Mouse (Mus musculus) thymus, adult 2 months (tissue): ENCODE results near the gene Pym1. TPM values are rescaled to one million over a fixed set of nuclear protein-coding genes. Genes with fewer than 3 reads are reported as not detected.
A peak's percentile ranks its signal among the peaks of the same experiment; 100 is the strongest.

ENCODE experiments used
- DNase-seq: peaks from one replicate; pipeline ENCODE4 v3.0.0; 2021
- H3K27ac ChIP-seq: fragments of 200-500 bp; 2 replicates; pipeline ENCODE4 v1.5.1; 2012; ENCODE audit warnings: low read length, control low read depth; ENCODE audit not compliant: control insufficient read depth, insufficient read depth
- H3K27me3 ChIP-seq: fragments of 200-500 bp; 2 replicates; pipeline ENCODE4 v1.6.1; 2012; ENCODE audit warnings: mild to moderate bottlenecking, low read length, moderate library complexity, mixed read lengths; ENCODE audit not compliant: control insufficient read depth, insufficient read depth
- H3K36me3 ChIP-seq: fragments of 200-500 bp; 2 replicates; pipeline ENCODE4 v1.6.1; 2012; ENCODE audit warnings: mild to moderate bottlenecking, low read length, moderate library complexity; ENCODE audit not compliant: control insufficient read depth, insufficient read depth
- H3K4me1 ChIP-seq: fragments of 200-500 bp; replicated peaks from 2 replicates; pipeline ENCODE4 v1.6.1; 2012; ENCODE audit warnings: low read length; ENCODE audit not compliant: control insufficient read depth, insufficient read depth
- H3K4me3 ChIP-seq: fragments of 200-500 bp; 2 replicates; pipeline ENCODE4 v1.5.1; 2012; ENCODE audit warnings: mild to moderate bottlenecking, low read length, control low read depth, moderate library complexity; ENCODE audit not compliant: control insufficient read depth, insufficient read depth
- CTCF ChIP-seq: fragments of 200-500 bp; IDR thresholded peaks from 2 replicates; pipeline ENCODE4 v1.5.1; 2012; ENCODE audit warnings: mild to moderate bottlenecking, control low read depth, low read length, moderate library complexity, borderline replicate concordance; ENCODE audit not compliant: control insufficient read depth, poor library complexity, insufficient read depth; ENCODE audit errors: extremely low read depth
- POLR2A ChIP-seq: fragments of 200-500 bp; IDR thresholded peaks from 2 replicates; pipeline ENCODE4 v1.6.1; 2012; ENCODE audit warnings: mild to moderate bottlenecking, low read length, control low read depth, moderate library complexity; ENCODE audit not compliant: control insufficient read depth, poor library complexity, insufficient read depth; ENCODE audit errors: extremely low read depth
- whole genome bisulfite sequencing: fragments of 180-500 bp; shearing (Covaris S2); methylation state at CpG from one replicate; pipeline ENCODE4 v1.1.7; 2018; 5-methylcytosine and 5-hydroxymethylcytosine counted together
- polyA plus RNA-seq: library from polyadenylated mRNA; depleted of rRNA; stranded (reverse); fragments of >200 nt; gene quantifications from 2 replicates; pipeline ENCODE4 v1.2.3, GENCODE M21; 2012; rRNA removed

Gene Pym1
- polyA plus RNA-seq, 1 experiment: 70.0 TPM

GRCm38 (mm10) chr10:128803771-128804270 lies 56.1 kb downstream of the Pym1 start, which contains the start of gene Dnajc14:
Dnajc14 (plus strand) TSS chr10:128804062.
- no peak for TF ChIP-seq CTCF
- no peak for TF ChIP-seq POLR2A
- Histone ChIP-seq H3K4me1 (peaks cover 28% of the 10 kb centered on the region), H3K36me3 (no peaks in the 10 kb centered on the region), H3K4me3 (peak within 1 kb of the TSS; percentile 80), H3K27ac (peak within 1 kb of the TSS; percentile 79), H3K27me3 (no peaks in the 10 kb centered on the region)
- peak; percentile 28 for DNase-seq
- WGBS: 8% methylated on average over 14 of the region's 14 CpGs

DNA sequence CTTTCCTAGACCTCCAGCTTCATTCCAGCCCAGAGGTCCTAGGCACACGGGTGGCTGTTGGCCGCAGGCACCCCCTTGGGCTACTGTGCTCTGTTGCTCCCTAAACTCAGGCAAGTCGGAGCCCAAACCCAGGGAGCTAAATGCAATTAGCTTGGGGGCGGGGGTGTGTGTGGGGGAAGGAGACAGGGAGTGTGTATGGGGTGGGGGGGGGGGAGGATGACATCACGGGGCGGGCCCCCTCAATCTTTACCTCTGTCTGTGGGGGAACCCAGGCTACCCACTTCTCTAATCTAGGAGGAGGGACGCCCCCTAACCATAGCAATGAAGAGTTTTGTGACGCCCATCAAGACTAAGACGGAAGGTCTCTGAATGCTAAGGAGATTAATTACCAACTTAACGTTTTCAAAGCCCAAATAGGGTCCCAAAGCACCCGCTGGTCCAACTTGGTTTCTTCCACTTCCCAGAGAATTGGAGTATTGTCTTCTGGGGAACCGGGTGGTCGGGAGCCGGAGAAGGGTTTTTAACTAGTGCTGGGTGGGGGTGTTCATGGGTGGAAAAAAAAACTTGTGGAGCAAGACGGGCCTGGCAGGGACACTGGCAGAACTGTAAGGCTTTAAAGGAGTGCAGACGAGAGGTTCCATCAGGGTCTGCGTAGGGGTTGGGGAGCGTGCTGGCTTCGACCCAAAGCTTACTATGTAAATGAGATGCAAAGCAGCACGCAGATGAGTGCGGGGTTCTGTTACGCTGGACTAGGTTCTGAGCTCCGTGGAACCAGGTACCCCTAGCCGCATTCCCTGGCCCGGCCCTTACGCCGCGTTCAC lies 56.8 kb downstream of the Pym1 start, which contains the start of gene Tmem198b:
TSS of gene Tmem198b (minus strand) at position 100 of the 821 bp plus-strand sequence.
- WGBS: under 1% methylated on average over 27 of the region's 28 CpGs

GRCm38 (mm10) chr10:128805092-128806000 lies 57.7 kb downstream of the Pym1 start:
- H3K27me3 ChIP-seq: no peaks in the 10 kb centered on the region
- H3K4me1 ChIP-seq: peaks cover 30% of the 10 kb centered on the region
- under 1% methylated on average over 70 of the region's 70 CpGs for WGBS
- H3K36me3 ChIP-seq: no peaks in the 10 kb centered on the region
- peak; percentile 95 for DNase-seq
- H3K27ac ChIP-seq: peak overlapping the region; percentile 79
- peak overlapping the region; percentile 80 for H3K4me3 ChIP-seq
- TF ChIP-seq POLR2A: peak; percentile 77
- peak; percentile 65; the same call in 1 of the 2 replicates for TF ChIP-seq CTCF

More for the DNA sequence above, 56.8 kb downstream of the Pym1 start, which contains the start of gene Tmem198b:
- peak; percentile 57 for DNase-seq
- no peak for TF ChIP-seq POLR2A
- peak within 1 kb of the TSS; percentile 79 for H3K27ac ChIP-seq
- H3K4me3 ChIP-seq: peak within 1 kb of the TSS; percentile 80
- no peaks in the 10 kb centered on the region for H3K36me3 ChIP-seq
- H3K27me3 ChIP-seq: no peaks in the 10 kb centered on the region
- peaks cover 30% of the 10 kb centered on the region for H3K4me1 ChIP-seq

- Histone ChIP-seq H3K27me3 (no peaks in the 10 kb centered on the region), H3K4me1 (peaks cover 30% of the 10 kb centered on the region), H3K36me3 (no peaks in the 10 kb centered on the region), H3K27ac (peak overlapping the region; percentile 14; the same call in 1 of the 2 replicates), H3K4me3 (peak overlapping the region; percentile 38)
- WGBS: 48% methylated on average over 6 of the region's 6 CpGs
- TF ChIP-seq POLR2A (no peak), CTCF (no peak)
- peak; percentile 25 for DNase-seq
These were observed 58.4 kb downstream of the Pym1 start for GRCm38 (mm10) chr10:128806086-128806485.

GRCm38 (mm10) chr10:128807018-128807417 lies 59.3 kb downstream of the Pym1 start:
- WGBS: 95% methylated on average over 8 of the region's 8 CpGs

More at GRCm38 (mm10) chr10:128807018-128807417, 59.3 kb downstream of the Pym1 start:
- 0 out of 2 replicates have a peak overlapping the region, but pooled peaks have one; percentile 3 for H3K4me3 ChIP-seq
- no peak for DNase-seq
- TF ChIP-seq CTCF (no peak), POLR2A (no peak)
- no peaks in the 10 kb centered on the region for H3K36me3 ChIP-seq
- no peaks in the 10 kb centered on the region for H3K27me3 ChIP-seq
- H3K4me1 ChIP-seq: peaks cover 30% of the 10 kb centered on the region
- H3K27ac ChIP-seq: no peak overlapping the region

Other genes with a start within 250 kb of the Pym1 start
- 2.7 and 3.9 TPM in 2 replicates for gene Myl6b, start 249.2 kb upstream of the Pym1 start, polyA plus RNA-seq
- gene Esyt1, start 222.0 kb upstream of the Pym1 start, polyA plus RNA-seq: 146 and 155 TPM in 2 replicates
- 25.6 and 27.1 TPM in 2 replicates for gene Zc3h10, start 200.1 kb upstream of the Pym1 start, polyA plus RNA-seq
- 1,821 and 2,108 TPM in 2 replicates for gene Rpl41, start 198.6 kb upstream of the Pym1 start, polyA plus RNA-seq
- 46.8 and 52.9 TPM in 2 replicates for gene Pa2g4, start 181.9 kb upstream of the Pym1 start, polyA plus RNA-seq
- gene Erbb3, start 158.2 kb upstream of the Pym1 start, polyA plus RNA-seq: 2.8 and 3.3 TPM in 2 replicates
- gene Rps26, start 121.1 kb upstream of the Pym1 start, polyA plus RNA-seq: 988 and 1,135 TPM in 2 replicates
- gene Ikzf4, start 101.9 kb upstream of the Pym1 start, polyA plus RNA-seq: 6.7 and 8.6 TPM in 2 replicates
- gene Suox, start 73.8 kb upstream of the Pym1 start, polyA plus RNA-seq: 19.1 and 21.3 TPM in 2 replicates
- gene Rab5b, start 51.6 kb upstream of the Pym1 start, polyA plus RNA-seq: 73.8 and 86.1 TPM in 2 replicates
- gene Pmel, start 43.7 kb upstream of the Pym1 start, polyA plus RNA-seq: 1.0 TPM in 2 replicates
- 87.6 and 100 TPM in 2 replicates for gene Cdk2, start 42.9 kb upstream of the Pym1 start, polyA plus RNA-seq
- 326 and 374 TPM in 2 replicates for gene Dgka, start 3.0 kb upstream of the Pym1 start, polyA plus RNA-seq
- 1.8 and 3.9 TPM in 2 replicates for gene Mmp19, start 43.0 kb downstream of the Pym1 start, polyA plus RNA-seq
- gene Dnajc14, start 56.2 kb downstream of the Pym1 start, polyA plus RNA-seq: 19.9 and 21.6 TPM in 2 replicates
- gene Tmem198b, start 56.5 kb downstream of the Pym1 start, polyA plus RNA-seq: 17.4 and 20.5 TPM in 2 replicates
- 8.5 and 12.3 TPM in 2 replicates for gene Sarnp, start 69.4 kb downstream of the Pym1 start, polyA plus RNA-seq
- 68.3 and 82.3 TPM in 2 replicates for gene Ormdl2, start 73.8 kb downstream of the Pym1 start, polyA plus RNA-seq
- gene Gdf11, start 143.8 kb downstream of the Pym1 start, polyA plus RNA-seq: 5.6 and 5.8 TPM in 2 replicates
- gene Cd63, start 153.1 kb downstream of the Pym1 start, polyA plus RNA-seq: 43.9 and 62.1 TPM in 2 replicates
- 14.0 and 21.8 TPM in 2 replicates for gene Rdh5, start 175.0 kb downstream of the Pym1 start, polyA plus RNA-seq
- 137 and 173 TPM in 2 replicates for gene Bloc1s1, start 176.1 kb downstream of the Pym1 start, polyA plus RNA-seq
- gene Itga7, start 185.9 kb downstream of the Pym1 start, polyA plus RNA-seq: 5.9 and 14.5 TPM in 2 replicates
- 0.28 and 1.6 TPM in 2 replicates for gene Mettl7b, start 213.1 kb downstream of the Pym1 start, polyA plus RNA-seq
- gene Olfr9, start 241.5 kb downstream of the Pym1 start, polyA plus RNA-seq: not detected in 2 replicates